Mouse (Mus musculus) neural tube, embryonic 14.5 days (tissue): ENCODE results near the gene Dupd1. TPM values are rescaled to one million over a fixed set of nuclear protein-coding genes. Genes with fewer than 3 reads are reported as not detected.
A peak's percentile ranks its signal among the peaks of the same experiment; 100 is the strongest.

Experiments
- ATAC-seq: fragments of 200-750 bp; cut with Nextera tagmentation; 2 replicates; pipeline ENCODE4 v1.8.0; 2017; ENCODE audit warnings: low read depth, mild to moderate bottlenecking, moderate TSS enrichment, moderate library complexity
- H3K27ac ChIP-seq: fragments of 300-500 bp; sonication (generic); 2 replicates; pipeline ENCODE4 v1.5.1; 2014; ENCODE audit warnings: low read depth, mild to moderate bottlenecking, control low read depth, low read length, moderate library complexity, mixed read lengths
- H3K27me3 ChIP-seq: fragments of 300-500 bp; sonication (generic); 2 replicates; pipeline ENCODE4 v1.6.1; 2014; ENCODE audit warnings: low read length; ENCODE audit not compliant: control insufficient read depth, insufficient read depth
- H3K36me3 ChIP-seq: fragments of 300-500 bp; sonication (generic); 2 replicates; pipeline ENCODE4 v1.6.1; 2014; ENCODE audit warnings: low read length, mixed read lengths; ENCODE audit not compliant: control insufficient read depth, insufficient read depth
- H3K4me1 ChIP-seq: fragments of 300-500 bp; sonication (generic); 2 replicates; pipeline ENCODE4 v1.6.1; 2014; ENCODE audit warnings: low read length; ENCODE audit not compliant: control insufficient read depth, insufficient read depth
- H3K4me2 ChIP-seq: fragments of 300-500 bp; sonication (generic); 2 replicates; pipeline ENCODE4 v1.6.1; 2014; ENCODE audit warnings: mild to moderate bottlenecking, low read depth, low read length, control low read depth
- H3K4me3 ChIP-seq: fragments of 300-500 bp; sonication (generic); 2 replicates; pipeline ENCODE4 v1.5.1; 2014; ENCODE audit warnings: low read depth, low read length, control low read depth, mixed read lengths
- H3K9ac ChIP-seq: fragments of 300-500 bp; sonication (generic); replicated peaks from 2 replicates; pipeline ENCODE4 v1.6.1; 2014; ENCODE audit warnings: low read depth, mild to moderate bottlenecking, control low read depth, low read length, mixed read lengths
- H3K9me3 ChIP-seq: fragments of 300-500 bp; sonication (generic); 2 replicates; pipeline ENCODE4 v1.6.1; 2016; ENCODE audit warnings: low read length; ENCODE audit not compliant: control insufficient read depth
- WGBS: fragments of 180-500 bp; shearing (Covaris S2); extraction: QIAGEN DNeasy Blood & Tissue Kit; methylation state at CpG from one replicate; pipeline ENCODE4 v1.1.7; 2014; 5-methylcytosine and 5-hydroxymethylcytosine counted together
- polyA plus RNA-seq: library from polyadenylated mRNA; unstranded; fragments of >200 nt; fragmentation: Nextera tagmentation; extraction: Ambion mirVana; gene quantifications from 2 replicates; pipeline ENCODE4 v1.2.1, GENCODE M21; 2014

The Dupd1 gene
- polyA plus RNA-seq, 1 experiment from 2014 or later, result 0.17 TPM

DNA sequence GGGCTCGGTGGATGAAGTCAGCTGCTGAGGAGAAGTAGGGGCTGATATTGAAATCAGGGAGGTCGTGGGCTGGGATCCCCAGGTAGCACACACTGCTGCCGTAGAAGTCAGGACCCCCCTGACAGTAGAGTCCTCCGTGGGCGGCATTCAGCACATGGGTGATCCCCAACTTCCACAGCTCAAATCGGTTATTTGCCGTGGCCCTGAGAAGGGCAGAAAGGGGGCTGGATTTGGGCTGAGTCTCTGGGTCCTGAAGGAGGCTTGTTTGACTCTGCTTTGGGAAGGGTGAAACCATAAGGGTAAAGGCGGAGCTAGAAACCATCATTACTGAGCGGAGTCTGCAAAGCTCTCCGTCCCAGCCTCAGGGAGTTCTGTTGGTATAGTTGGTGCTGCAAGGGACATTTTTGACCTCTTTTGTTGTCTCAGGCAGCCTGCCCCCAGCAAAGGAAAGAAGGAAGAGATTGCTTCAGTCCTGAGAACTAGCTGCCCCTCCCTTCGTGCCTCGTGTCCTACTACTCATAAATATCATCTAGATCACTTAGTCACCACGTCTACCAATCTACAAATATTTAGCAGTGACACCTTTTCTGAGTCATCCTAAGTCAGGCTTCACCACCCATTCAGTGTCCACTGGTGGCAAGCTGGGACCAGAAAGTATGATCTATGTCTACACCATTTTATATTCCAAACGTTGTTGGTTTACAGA is 33.2 kb upstream of the Dupd1 start:
- Histone ChIP-seq H3K4me2 (no peak overlapping the region), H3K27ac (no peak overlapping the region), H3K9ac (no peak overlapping the region), H3K9me3 (no peaks in the 10 kb centered on the region), H3K4me1 (peaks cover 8% of the 10 kb centered on the region), H3K36me3 (no peaks in the 10 kb centered on the region), H3K27me3 (no peaks in the 10 kb centered on the region), H3K4me3 (no peak overlapping the region)
- WGBS, result 77% methylated on average over 14 of the region's 14 CpGs
- no peak for ATAC-seq

DNA sequence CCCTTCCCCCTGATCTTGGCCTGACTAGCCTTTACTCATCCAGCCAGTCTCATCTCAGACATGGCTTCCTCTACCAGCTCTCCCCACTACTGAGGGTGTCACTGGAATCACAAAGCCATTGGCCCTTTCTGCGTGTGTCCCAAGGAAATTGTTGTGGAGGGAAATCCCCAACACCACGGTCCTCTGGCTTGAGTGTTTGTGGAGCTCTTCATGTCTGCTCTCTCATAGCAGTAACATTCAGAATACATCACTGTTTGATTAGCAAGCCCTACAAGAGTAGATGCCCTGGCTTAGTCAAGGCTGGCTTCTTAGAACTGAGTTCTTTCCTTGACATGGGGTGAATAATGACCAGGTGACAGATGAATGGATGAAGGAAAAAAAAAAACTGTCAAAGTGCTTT is 32.5 kb upstream of the Dupd1 start:
- Histone ChIP-seq H3K27me3 (no peaks in the 10 kb centered on the region), H3K4me1 (peaks cover 3% of the 10 kb centered on the region; the same call in 1 of the 2 replicates), H3K27ac (no peak overlapping the region), H3K4me3 (no peak overlapping the region), H3K4me2 (no peak overlapping the region), H3K9ac (no peak overlapping the region), H3K36me3 (no peaks in the 10 kb centered on the region), H3K9me3 (no peaks in the 10 kb centered on the region)
- no peak for ATAC-seq
- 87% methylated on average over 2 of the region's 2 CpGs for WGBS

- H3K4me3 ChIP-seq, result no peak overlapping the region
- H3K27me3 ChIP-seq, result no peaks in the 10 kb centered on the region
- WGBS, result 92% methylated on average over 8 of the region's 8 CpGs
- no peak overlapping the region for H3K27ac ChIP-seq
- no peak overlapping the region for H3K4me2 ChIP-seq
- no peaks in the 10 kb centered on the region for H3K36me3 ChIP-seq
- no peaks in the 10 kb centered on the region for H3K9me3 ChIP-seq
- no peaks in the 10 kb centered on the region for H3K4me1 ChIP-seq
- no peak for ATAC-seq
- no peak overlapping the region for H3K9ac ChIP-seq
Measured at GRCm38 (mm10) chr14:21746251-21746650, 31.9 kb upstream of the Dupd1 start.

DNA sequence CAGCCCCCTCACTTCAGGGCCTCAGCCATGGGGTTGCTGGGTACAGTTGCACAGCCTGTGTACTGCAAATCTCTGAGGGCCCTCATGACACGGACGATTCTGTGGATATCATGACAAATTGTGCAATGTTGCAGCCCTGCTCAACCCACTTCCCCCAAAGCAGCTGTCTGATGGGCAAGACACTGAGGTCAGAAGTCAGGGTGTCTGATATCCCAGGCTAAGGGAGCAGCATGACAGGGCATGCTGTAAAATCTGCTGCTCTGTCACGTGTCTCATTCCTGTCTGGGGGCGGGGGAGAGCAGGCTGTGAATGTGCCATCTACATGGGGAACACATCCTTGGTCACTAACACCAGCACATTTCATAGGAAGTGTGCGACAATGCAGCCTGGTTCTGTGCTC is 30.8 kb upstream of the Dupd1 start:
- H3K36me3 ChIP-seq, result no peaks in the 10 kb centered on the region
- no peak overlapping the region for H3K4me3 ChIP-seq
- no peaks in the 10 kb centered on the region for H3K4me1 ChIP-seq
- WGBS, result 77% methylated on average over 5 of the region's 5 CpGs
- ATAC-seq, result no peak
- no peak overlapping the region for H3K27ac ChIP-seq
- H3K4me2 ChIP-seq, result no peak overlapping the region
- no peaks in the 10 kb centered on the region for H3K9me3 ChIP-seq
- H3K9ac ChIP-seq, result no peak overlapping the region
- H3K27me3 ChIP-seq, result no peaks in the 10 kb centered on the region

DNA sequence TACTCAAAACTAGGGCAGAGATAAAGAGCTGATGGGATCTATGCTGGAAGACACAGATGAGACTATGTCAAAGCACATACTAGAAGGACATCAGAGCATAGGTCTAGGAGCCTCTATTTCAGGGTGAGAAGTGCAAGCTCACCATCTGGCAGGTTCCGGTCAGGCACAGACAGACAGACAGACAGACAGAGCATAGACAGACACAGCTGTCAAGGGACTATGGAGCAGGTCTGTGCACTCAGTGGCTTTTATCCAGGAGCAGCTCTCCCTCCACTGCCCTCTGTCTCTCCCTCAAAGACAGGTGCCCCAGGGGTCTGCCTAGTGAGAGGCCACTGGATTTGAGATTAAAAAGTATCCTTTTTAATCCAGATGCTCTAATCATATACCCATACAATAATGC is 29.8 kb upstream of the Dupd1 start:
- Histone ChIP-seq H3K4me2 (no peak overlapping the region), H3K27me3 (no peaks in the 10 kb centered on the region), H3K9me3 (no peaks in the 10 kb centered on the region), H3K4me1 (no peaks in the 10 kb centered on the region), H3K4me3 (no peak overlapping the region), H3K9ac (no peak overlapping the region), H3K27ac (no peak overlapping the region), H3K36me3 (no peaks in the 10 kb centered on the region)
- 82% methylated on average over 1 of the region's 1 CpGs for WGBS
- no peak for ATAC-seq

DNA sequence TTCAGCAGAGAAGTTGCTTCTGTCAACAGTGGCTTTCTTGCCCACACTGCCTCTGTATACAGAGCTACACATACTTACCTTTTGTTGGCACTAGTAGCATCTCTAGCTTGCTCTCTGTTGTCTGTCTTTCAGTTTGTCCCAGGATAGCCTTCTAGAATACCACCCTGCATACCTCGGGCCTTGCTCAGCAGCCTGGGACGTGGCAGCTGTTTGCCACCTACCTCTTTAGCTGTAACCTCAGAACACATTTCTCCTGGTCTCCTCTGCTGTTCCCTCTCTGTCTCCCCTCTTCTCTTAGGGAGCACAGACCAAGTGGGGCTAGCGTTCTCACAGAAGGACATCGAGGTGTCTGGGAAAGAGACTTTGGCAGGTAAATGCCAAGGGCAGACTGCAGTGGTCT is 28.1 kb upstream of the Dupd1 start:
- H3K27me3 ChIP-seq, result no peaks in the 10 kb centered on the region
- ATAC-seq, result no peak
- no peaks in the 10 kb centered on the region for H3K36me3 ChIP-seq
- 90% methylated on average over 4 of the region's 4 CpGs for WGBS
- H3K4me1 ChIP-seq, result no peaks in the 10 kb centered on the region
- no peak overlapping the region for H3K4me3 ChIP-seq
- H3K9ac ChIP-seq, result no peak overlapping the region
- no peak overlapping the region for H3K27ac ChIP-seq
- no peaks in the 10 kb centered on the region for H3K9me3 ChIP-seq
- H3K4me2 ChIP-seq, result no peak overlapping the region

DNA sequence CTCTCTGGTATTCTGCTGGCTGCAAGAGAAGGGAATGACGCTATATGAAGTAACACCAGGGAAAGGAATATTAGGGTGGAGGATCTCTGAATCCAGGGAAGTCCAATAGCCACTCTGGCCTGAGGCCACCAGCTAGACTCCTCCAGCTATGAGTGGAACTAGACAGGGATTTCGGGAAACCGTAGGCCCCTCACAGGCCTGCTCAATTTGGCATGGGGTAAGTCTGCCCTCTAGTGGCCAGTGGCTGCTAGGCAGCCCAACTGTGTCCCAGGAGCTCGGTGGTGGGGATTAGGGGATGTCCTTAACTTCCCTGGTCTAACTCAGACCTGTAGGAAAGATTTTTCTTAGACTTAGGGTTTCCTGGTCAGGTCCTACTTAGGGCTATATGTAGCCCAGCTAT is 27.4 kb upstream of the Dupd1 start:
- Histone ChIP-seq H3K4me2 (no peak overlapping the region), H3K9me3 (no peaks in the 10 kb centered on the region), H3K27ac (no peak overlapping the region), H3K4me1 (no peaks in the 10 kb centered on the region), H3K36me3 (no peaks in the 10 kb centered on the region), H3K9ac (no peak overlapping the region), H3K27me3 (no peaks in the 10 kb centered on the region), H3K4me3 (no peak overlapping the region)
- ATAC-seq, result peak; percentile 88
- WGBS, result 12% methylated on average over 4 of the region's 4 CpGs

DNA sequence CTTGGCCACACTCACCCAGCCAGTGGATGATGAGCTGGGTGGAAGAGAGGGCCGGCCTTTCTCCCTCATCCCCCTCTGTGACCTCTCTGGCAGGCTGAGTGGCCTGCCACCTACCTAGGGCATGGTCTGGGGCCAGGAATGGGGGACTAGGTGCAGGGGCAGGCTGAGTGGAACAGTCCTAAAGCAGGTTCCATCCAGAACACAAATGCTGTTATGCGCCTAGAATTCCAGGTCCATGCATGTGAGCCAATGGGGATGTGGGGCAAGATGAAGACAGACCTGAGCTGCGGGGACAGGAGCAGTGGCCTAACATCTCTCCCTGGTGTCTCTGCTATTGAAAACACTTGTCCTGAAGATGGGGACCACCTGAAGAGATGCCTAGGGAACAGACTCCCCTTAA is 26.9 kb upstream of the Dupd1 start:
- Histone ChIP-seq H3K4me1 (no peaks in the 10 kb centered on the region), H3K9me3 (no peaks in the 10 kb centered on the region), H3K4me2 (no peak overlapping the region), H3K27ac (no peak overlapping the region), H3K36me3 (no peaks in the 10 kb centered on the region), H3K27me3 (no peaks in the 10 kb centered on the region), H3K9ac (no peak overlapping the region), H3K4me3 (no peak overlapping the region)
- ATAC-seq, result no peak
- WGBS, result 98% methylated on average over 3 of the region's 3 CpGs

GRCm38 (mm10) chr14:21740345-21740744 is 26.0 kb upstream of the Dupd1 start:
- Histone ChIP-seq H3K4me3 (no peak overlapping the region), H3K27ac (no peak overlapping the region), H3K4me1 (no peaks in the 10 kb centered on the region), H3K4me2 (no peak overlapping the region), H3K9ac (no peak overlapping the region), H3K27me3 (no peaks in the 10 kb centered on the region), H3K36me3 (no peaks in the 10 kb centered on the region), H3K9me3 (no peaks in the 10 kb centered on the region)
- 90% methylated on average over 7 of the region's 7 CpGs for WGBS
- no peak for ATAC-seq
